Mouse (Mus musculus) B cell, adult 2 months (primary cell): ENCODE results near the gene Krt33a.

Source experiments
- DNase-seq, 2 experiments: peaks; one replicate each; pipeline ENCODE4 v3.0.0; 2022

The Krt33a gene

DNA sequence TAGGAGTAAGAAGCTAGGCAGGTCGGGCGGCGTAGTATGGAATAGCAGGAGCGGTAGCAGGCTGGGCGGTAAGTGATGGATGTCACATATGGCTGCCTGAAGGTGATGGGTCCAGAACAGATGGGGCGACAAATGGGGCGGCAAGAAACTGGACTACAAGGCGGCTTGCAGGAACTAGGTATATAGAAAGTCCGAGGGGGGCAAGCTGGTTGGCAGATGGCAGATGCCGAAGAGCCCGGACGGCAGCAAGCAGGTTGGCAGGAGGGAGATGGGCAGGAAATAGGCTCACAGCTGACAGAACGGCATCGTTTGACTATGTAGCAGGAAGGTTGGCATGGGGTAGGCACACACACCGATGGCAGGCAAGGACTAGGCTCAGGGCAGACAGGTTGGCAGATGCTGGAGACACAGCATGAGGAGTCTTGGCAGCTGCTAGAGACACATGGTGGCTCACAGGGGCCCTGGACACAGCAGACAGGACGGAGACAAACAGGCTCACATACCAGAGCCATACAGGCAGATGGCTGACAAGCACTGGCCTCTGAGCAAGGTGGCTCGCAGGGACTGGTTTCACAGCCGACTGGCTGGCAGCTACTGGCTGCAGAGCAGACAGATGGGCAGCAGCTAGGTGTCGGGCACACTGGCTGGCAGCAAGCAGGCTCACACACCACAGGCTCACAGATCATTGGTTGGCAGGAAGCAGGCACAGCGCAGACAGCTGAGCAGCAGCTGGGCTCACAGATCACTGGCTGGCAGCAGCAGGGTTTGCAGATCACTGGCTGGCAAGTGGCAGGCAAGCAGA is 30.5 kb downstream of the Krt33a start:
- DNase-seq, result no peak

DNA sequence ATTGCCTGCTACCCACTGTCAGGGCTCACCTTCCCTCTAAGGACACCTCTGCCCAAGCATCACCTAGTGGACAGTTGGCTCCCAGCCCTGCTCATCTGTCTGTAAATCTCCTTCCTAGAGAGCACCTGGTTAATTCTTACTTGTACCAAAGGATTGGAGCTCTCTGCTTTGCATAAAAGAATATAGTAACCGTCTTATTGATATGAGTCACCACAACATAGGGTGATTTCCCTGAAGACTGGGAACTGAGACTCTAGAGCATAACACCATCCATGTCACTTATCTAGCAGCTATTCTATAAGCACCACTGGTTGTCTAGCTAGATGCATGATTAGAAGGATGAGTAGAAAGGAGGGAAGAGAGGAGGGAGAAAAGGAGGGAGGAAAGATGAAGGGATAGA is 32.6 kb downstream of the Krt33a start:
- DNase-seq, result no peak

DNA sequence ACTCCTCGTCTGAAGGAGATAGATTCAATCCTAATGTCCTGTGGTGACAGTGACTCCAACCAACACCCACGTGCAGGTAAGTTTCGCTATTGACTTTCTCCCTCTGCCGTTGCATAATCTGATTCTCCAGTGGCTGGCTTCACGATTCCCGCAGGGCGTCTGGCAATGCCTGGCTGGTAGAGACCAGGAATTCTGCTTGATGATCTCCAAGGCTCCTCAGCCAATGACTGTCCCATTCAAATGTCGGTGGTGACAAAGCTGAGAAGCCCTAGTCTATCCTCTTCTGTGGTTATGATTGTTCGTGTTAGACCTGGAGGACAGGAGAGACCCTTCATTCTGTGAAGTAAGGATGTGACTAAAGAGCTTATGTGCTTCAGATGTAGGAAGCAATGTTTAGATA is 33.3 kb downstream of the Krt33a start:
- no peak for DNase-seq

DNA sequence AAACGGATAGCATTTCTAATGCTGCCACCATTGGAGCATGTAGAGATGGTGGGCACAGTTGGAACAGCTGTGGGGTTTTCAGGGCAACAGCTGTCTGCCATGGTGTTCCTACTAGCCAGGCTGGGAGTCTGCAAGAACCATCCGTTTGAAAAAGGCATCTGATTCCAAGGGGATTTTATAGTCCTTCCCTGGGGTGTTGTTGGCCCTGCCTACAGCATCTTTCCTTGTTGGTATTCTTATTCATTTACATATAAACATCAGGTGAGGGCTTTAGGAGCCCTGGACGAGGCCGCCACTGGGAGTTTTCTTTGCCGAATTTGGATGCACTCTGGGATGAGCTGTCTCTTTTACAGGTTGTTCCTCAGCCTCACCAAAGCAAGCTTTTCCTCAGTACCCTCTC is 37.1 kb downstream of the Krt33a start, which contains the start of gene Krtap29-1:
Gene Krtap29-1 (minus strand): TSS at position 101 of the 400 bp plus-strand sequence.
- DNase-seq, result no peak

DNA sequence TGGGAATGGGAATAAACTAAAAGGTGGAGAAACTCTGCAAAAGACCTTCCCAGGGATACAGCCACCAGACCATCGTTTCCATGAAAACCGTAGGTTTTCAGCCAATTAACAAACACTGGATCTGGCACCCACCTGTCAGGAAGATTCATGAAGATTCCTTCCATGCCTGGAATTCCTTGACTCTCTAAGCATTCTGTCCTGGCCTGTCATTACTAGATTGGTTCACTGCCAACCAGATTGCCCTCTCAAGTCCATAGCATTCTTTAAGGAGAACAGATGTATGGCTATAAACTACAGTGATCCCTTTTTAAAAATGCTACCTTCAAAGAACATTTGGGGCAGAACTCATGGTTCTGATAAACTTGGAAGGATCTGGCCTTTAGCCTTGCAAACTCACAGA is 50.1 kb downstream of the Krt33a start:
- DNase-seq, result no peak

DNA sequence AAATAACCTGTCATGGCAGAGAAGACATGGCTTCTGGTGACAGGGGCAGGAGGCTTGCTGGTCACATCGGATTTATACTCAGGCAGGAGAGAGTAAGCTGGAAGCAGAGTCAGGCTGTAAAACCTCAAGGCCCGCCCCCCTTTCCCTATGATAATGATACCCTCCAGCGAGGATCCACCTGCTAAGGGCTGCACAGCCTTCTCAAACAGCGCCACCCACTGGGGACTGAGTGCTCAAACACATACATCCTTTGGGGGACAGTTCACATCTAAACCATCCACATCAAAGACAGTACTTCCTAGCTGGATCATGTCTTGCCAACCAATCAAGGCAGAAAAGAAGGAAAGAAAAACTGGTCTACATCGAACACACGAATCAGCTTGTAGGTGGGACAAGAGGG is 51.8 kb downstream of the Krt33a start:
- DNase-seq, result no peak
